Mouse (Mus musculus): ENCODE data around the gene Gm4450. TPM values are rescaled to one million over a fixed set of nuclear protein-coding genes. Genes with fewer than 3 reads are reported as not detected.
"Not testable (repeated sequence)": the region's sequence is repeated elsewhere in the genome, so short reads cannot be mapped to it uniquely, and the experiment has no call there.

The Gm4450 gene
- polyA plus RNA-seq, 1 experiment from 2014 or later = 0.19 TPM

GRCm38 (mm10) chr3:98443149-98443779, 13.7 kb downstream of the Gm4450 start:
- H3K27ac ChIP-seq (ENCODE audit: low read depth, low read length); H3K36me3 ChIP-seq (ENCODE audit: control insufficient read depth, insufficient read depth, low read length); H3K9ac ChIP-seq (ENCODE audit: low read depth, low read length); H3K4me3 ChIP-seq (ENCODE audit: low read length); H3K9me3 ChIP-seq (ENCODE audit: control insufficient read depth, low read length); H3K27me3 ChIP-seq (replicated peaks; ENCODE audit: control insufficient read depth, insufficient read depth, low read length); H3K4me1 ChIP-seq (ENCODE audit: control insufficient read depth, insufficient read depth, low read depth, low read length); H3K4me2 ChIP-seq (ENCODE audit: low read length): not testable (repeated sequence)
- 21% methylated on average over 3 of the region's 3 CpGs for WGBS
- peak; percentile 70 for ATAC-seq

DNA sequence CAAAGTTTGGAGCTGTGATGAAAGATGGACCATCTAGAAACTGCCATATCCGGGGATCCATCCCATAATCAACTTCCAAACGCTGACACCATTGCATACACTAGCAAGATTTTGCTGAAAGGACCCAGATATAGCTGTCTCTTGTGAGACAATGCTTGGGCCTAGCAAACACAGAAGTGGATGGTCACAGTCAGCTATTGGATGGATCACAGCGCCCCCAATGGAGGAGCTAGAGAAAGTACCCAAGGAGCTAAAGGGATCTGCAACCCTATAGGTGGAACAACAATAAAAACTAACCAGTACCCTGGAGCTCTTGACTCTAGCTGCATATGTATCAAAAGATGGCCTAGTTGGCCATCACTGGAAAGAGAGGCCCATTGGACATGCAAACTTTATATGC, 14.7 kb downstream of the Gm4450 start:
- not testable (repeated sequence) for H3K4me3 ChIP-seq (ENCODE audit: low read length); H3K9ac ChIP-seq (ENCODE audit: low read depth, low read length); H3K36me3 ChIP-seq (ENCODE audit: control insufficient read depth, insufficient read depth, low read length); ATAC-seq; H3K4me1 ChIP-seq (ENCODE audit: control insufficient read depth, insufficient read depth, low read depth, low read length); H3K9me3 ChIP-seq (ENCODE audit: control insufficient read depth, low read length); H3K27ac ChIP-seq (ENCODE audit: low read depth, low read length); H3K4me2 ChIP-seq (ENCODE audit: low read length); H3K27me3 ChIP-seq (replicated peaks; ENCODE audit: control insufficient read depth, insufficient read depth, low read length)
- 42% methylated on average over 3 of the region's 3 CpGs for WGBS

- no peak overlapping the region for H3K27ac ChIP-seq (ENCODE audit: low read depth, low read length)
- 87% methylated on average over 1 of the region's 1 CpGs for WGBS
- no peaks in the 10 kb centered on the region for H3K27me3 ChIP-seq (replicated peaks; ENCODE audit: control insufficient read depth, insufficient read depth, low read length)
- no peak for ATAC-seq
- H3K9me3 ChIP-seq (ENCODE audit: control insufficient read depth, low read length) = no peaks in the 10 kb centered on the region
- no peak overlapping the region for H3K4me3 ChIP-seq (ENCODE audit: low read length)
- H3K4me2 ChIP-seq (ENCODE audit: low read length) = no peak overlapping the region
- H3K9ac ChIP-seq (ENCODE audit: low read depth, low read length) = no peak overlapping the region
- no peaks in the 10 kb centered on the region for H3K36me3 ChIP-seq (ENCODE audit: control insufficient read depth, insufficient read depth, low read length)
- no peaks in the 10 kb centered on the region for H3K4me1 ChIP-seq (ENCODE audit: control insufficient read depth, insufficient read depth, low read depth, low read length)
Measured at GRCm38 (mm10) chr3:98435030-98435429, 21.9 kb downstream of the Gm4450 start.

DNA sequence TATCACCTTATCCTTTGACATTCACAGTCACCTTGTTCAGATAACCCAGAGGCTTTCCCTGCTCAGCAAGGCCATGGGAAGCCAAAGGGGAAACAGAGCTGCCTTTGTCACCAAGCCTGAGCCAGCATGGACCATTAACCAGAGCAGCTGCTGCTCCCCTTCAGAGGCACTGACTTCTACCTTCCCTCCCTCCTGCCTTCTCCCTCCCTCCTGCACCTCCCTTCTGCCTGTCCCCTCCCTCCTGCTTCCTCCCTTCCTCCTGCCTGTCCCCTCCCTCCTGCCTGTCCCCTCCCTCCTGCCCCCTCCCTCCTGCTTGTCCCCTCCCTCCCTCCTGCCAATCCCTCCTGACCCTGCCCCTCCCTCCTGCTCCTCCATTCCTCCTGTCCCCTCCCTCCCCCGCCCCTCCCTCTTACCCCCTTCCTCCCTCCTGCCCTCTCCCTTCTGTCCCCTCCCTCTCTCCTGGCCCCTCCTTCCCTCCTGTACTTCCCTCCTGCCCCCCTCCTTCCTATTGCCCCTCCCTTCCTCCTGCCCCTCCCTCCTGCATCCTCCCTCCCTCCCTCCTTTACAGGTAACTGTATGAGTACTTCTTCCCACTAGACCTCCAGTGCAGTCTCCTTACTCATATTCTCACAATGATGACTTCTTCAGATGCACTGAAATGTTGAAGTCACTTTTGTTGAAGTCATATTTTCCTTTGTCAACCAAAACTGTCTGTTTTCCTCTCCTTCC, 22.7 kb downstream of the Gm4450 start:
- H3K4me1 ChIP-seq (ENCODE audit: control insufficient read depth, insufficient read depth, low read depth, low read length) = no peaks in the 10 kb centered on the region
- H3K9ac ChIP-seq (ENCODE audit: low read depth, low read length) = no peak overlapping the region
- 25% methylated on average over 1 of the region's 1 CpGs for WGBS
- no peaks in the 10 kb centered on the region for H3K27me3 ChIP-seq (replicated peaks; ENCODE audit: control insufficient read depth, insufficient read depth, low read length)
- no peak overlapping the region for H3K27ac ChIP-seq (ENCODE audit: low read depth, low read length)
- H3K4me2 ChIP-seq (ENCODE audit: low read length) = no peak overlapping the region
- H3K36me3 ChIP-seq (ENCODE audit: control insufficient read depth, insufficient read depth, low read length) = no peaks in the 10 kb centered on the region
- no peak for ATAC-seq
- no peaks in the 10 kb centered on the region for H3K9me3 ChIP-seq (ENCODE audit: control insufficient read depth, low read length)
- no peak overlapping the region for H3K4me3 ChIP-seq (ENCODE audit: low read length)

DNA sequence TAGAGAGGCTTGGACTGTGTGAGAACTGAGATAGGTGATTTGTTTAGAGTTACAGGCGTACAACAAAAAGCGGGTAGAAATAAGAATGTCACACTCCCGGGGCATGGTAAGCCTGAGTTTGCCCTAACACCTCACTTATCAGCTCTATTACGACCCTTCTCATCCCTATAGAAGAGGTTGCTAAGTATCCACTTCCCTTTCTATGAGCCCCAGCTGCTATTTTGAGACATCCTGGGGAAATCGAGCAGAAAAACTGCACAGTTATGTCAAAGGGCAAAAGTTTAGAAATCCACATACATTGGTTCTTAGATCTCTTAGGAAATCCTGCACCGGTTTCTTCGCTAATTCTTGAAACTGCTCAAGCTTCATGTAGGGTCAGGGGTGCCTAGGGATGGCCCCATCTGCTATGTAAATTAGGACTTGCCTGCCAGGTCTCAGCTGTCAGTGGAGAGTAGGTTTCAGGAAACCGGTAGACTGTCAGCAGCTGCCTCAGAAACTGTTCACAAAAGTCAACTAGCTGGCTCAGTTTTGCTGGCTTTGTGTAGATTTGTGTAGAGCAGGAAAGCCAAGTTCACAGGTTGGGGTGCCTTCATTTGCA, 27.9 kb downstream of the Gm4450 start:
- H3K4me3 ChIP-seq (ENCODE audit: low read length) = no peak overlapping the region
- H3K27me3 ChIP-seq (replicated peaks; ENCODE audit: control insufficient read depth, insufficient read depth, low read length) = 0 out of 2 replicates have a peak, but pooled peaks cover 3% of the 10 kb centered on the region
- no peak overlapping the region for H3K27ac ChIP-seq (ENCODE audit: low read depth, low read length)
- peaks cover 4% of the 10 kb centered on the region; the same call in 1 of the 2 replicates for H3K36me3 ChIP-seq (ENCODE audit: control insufficient read depth, insufficient read depth, low read length)
- H3K9me3 ChIP-seq (ENCODE audit: control insufficient read depth, low read length) = no peaks in the 10 kb centered on the region
- H3K4me2 ChIP-seq (ENCODE audit: low read length) = peak overlapping the region; percentile 96
- WGBS = 37% methylated on average over 8 of the region's 8 CpGs
- ATAC-seq = no peak
- peaks cover 17% of the 10 kb centered on the region for H3K4me1 ChIP-seq (ENCODE audit: control insufficient read depth, insufficient read depth, low read depth, low read length)
- no peak overlapping the region for H3K9ac ChIP-seq (ENCODE audit: low read depth, low read length)

- Histone ChIP-seq H3K9me3 (ENCODE audit: control insufficient read depth, low read length) (no peaks in the 10 kb centered on the region), H3K36me3 (ENCODE audit: control insufficient read depth, insufficient read depth, low read length) (peaks cover 4% of the 10 kb centered on the region; the same call in 1 of the 2 replicates), H3K4me3 (ENCODE audit: low read length) (peak overlapping the region; percentile 64), H3K4me2 (ENCODE audit: low read length) (peak overlapping the region; percentile 96), H3K27ac (ENCODE audit: low read depth, low read length) (no peak overlapping the region; the same call in 1 of the 2 replicates), H3K9ac (ENCODE audit: low read depth, low read length) (peak overlapping the region; percentile 71), H3K27me3 (replicated peaks; ENCODE audit: control insufficient read depth, insufficient read depth, low read length) (0 out of 2 replicates have a peak, but pooled peaks cover 3% of the 10 kb centered on the region), H3K4me1 (ENCODE audit: control insufficient read depth, insufficient read depth, low read depth, low read length) (peaks cover 17% of the 10 kb centered on the region)
- 12% methylated on average over 17 of the region's 17 CpGs for WGBS
- ATAC-seq = no peak
Measured at GRCm38 (mm10) chr3:98428449-98428775, 28.5 kb downstream of the Gm4450 start.

GRCm38 (mm10) chr3:98427600-98428448, 29.1 kb downstream of the Gm4450 start:
- H3K4me1 ChIP-seq (ENCODE audit: control insufficient read depth, insufficient read depth, low read depth, low read length) = peaks cover 17% of the 10 kb centered on the region
- peak; percentile 95 for ATAC-seq
- 0 out of 2 replicates have a peak, but pooled peaks cover 3% of the 10 kb centered on the region for H3K27me3 ChIP-seq (replicated peaks; ENCODE audit: control insufficient read depth, insufficient read depth, low read length)
- H3K4me3 ChIP-seq (ENCODE audit: low read length) = peak overlapping the region; percentile 64
- H3K9ac ChIP-seq (ENCODE audit: low read depth, low read length) = peak overlapping the region; percentile 71
- peak overlapping the region; percentile 96 for H3K4me2 ChIP-seq (ENCODE audit: low read length)
- peak overlapping the region; percentile 39 for H3K27ac ChIP-seq (ENCODE audit: low read depth, low read length)
- no peaks in the 10 kb centered on the region for H3K9me3 ChIP-seq (ENCODE audit: control insufficient read depth, low read length)
- under 1% methylated on average over 94 of the region's 110 CpGs for WGBS
- peaks cover 4% of the 10 kb centered on the region; the same call in 1 of the 2 replicates for H3K36me3 ChIP-seq (ENCODE audit: control insufficient read depth, insufficient read depth, low read length)

- peak overlapping the region; percentile 71 for H3K9ac ChIP-seq (ENCODE audit: low read depth, low read length)
- H3K27me3 ChIP-seq (replicated peaks; ENCODE audit: control insufficient read depth, insufficient read depth, low read length) = 0 out of 2 replicates have a peak, but pooled peaks cover 3% of the 10 kb centered on the region
- peak overlapping the region; percentile 96 for H3K4me2 ChIP-seq (ENCODE audit: low read length)
- peak overlapping the region; percentile 64 for H3K4me3 ChIP-seq (ENCODE audit: low read length)
- no peaks in the 10 kb centered on the region for H3K9me3 ChIP-seq (ENCODE audit: control insufficient read depth, low read length)
- H3K4me1 ChIP-seq (ENCODE audit: control insufficient read depth, insufficient read depth, low read depth, low read length) = peaks cover 17% of the 10 kb centered on the region
- no peak for ATAC-seq
- H3K36me3 ChIP-seq (ENCODE audit: control insufficient read depth, insufficient read depth, low read length) = peaks cover 4% of the 10 kb centered on the region; the same call in 1 of the 2 replicates
- 7% methylated on average over 20 of the region's 23 CpGs for WGBS
- peak overlapping the region; percentile 39; the same call in 1 of the 2 replicates for H3K27ac ChIP-seq (ENCODE audit: low read depth, low read length)
Measured at GRCm38 (mm10) chr3:98427260-98427599, 29.7 kb downstream of the Gm4450 start.

Measured in hindbrain, embryonic 16.5 days (tissue).